In the genomic region with DNA sequence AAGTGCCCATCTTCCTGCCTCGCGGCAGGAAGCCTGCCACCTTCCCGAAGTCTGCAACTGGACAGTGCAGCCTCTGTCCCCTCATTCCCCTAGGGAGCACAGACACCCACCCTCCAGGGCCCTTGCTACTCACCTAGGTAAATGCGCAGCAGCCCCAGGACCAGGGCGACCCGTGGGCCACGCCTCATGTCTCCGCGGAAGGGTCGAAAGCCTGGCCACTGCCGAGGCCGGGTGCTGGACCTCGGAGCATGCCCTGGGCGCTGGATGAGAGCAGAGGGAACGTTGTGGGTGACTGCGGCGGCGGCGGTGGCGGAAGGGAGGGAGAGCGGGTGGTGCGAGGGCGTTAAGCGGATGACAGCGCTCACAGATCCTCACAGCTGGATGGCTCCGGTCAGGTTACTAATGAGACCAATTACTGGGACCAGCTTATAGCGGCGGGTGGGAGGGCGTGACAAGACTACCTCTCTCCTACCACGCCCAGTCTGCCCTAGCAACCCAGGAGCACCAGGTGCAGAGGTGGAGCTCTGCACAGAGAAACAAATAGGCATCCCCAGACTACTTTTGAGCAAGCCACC, we compare ENCODE assay signal across 8 mouse cellular contexts. TPM values are rescaled to one million over a fixed set of nuclear protein-coding genes. Genes with fewer than 3 reads are reported as not detected.
DNase-seq lines count a peak whose midpoint lies in the region; ATAC-seq and TF ChIP-seq lines count a peak whose summit lies in the region.

TSS of gene Cdhr1 (minus strand) at position 392 of the 575 bp plus-strand sequence.

- TF ChIP-seq CTCF in layer of hippocampus, adult 2 months (conservative IDR thresholded peaks at IDR 0.05): no peak
- TF ChIP-seq CTCF in left cerebral cortex, adult 2 months (IDR thresholded peaks at IDR 0.05): no peak

- no peaks in the 10 kb centered on the region for H3K9me3 ChIP-seq in neural tube, embryonic 11.5 days (ENCODE audit: control insufficient read depth, low read length)

- under 1% methylated on average over 22 of the region's 30 CpGs for WGBS in neural tube, embryonic 11.5 days

- ATAC-seq in neural tube, embryonic 11.5 days (ENCODE audit: insufficient read depth, low FRiP score, low TSS enrichment): peak; percentile 67

- intact Hi-C loops in left cerebral cortex, adult 2 months (cut with DNase I): no loop called here

- DNase-seq in layer of hippocampus, adult 2 months (ENCODE audit: low spot score in 2 of 2): no peak
- DNase-seq in layer of hippocampus, adult 9-11 months: no peak
- DNase-seq in frontal cortex, adult 2 months (ENCODE audit: extremely low spot score in 1 of 2, low spot score in 1 of 2): peak in 1 of 2 experiments; percentile 30
- DNase-seq in left cerebral cortex, adult 2 months (ENCODE audit: extremely low spot score in 1 of 2, low spot score in 2 of 2): peak; percentile 22 to 24
- DNase-seq in neural tube, embryonic 11.5 days (ENCODE audit: low spot score): peak; percentile 41
- DNase-seq in testis, postnatal 14 days (ENCODE audit: low spot score): no peak
- DNase-seq in thymus, postnatal 25 days: no peak

- no peaks in the 10 kb centered on the region for H3K36me3 ChIP-seq in neural tube, embryonic 11.5 days (ENCODE audit: control insufficient read depth, insufficient read depth, low read length)

- peak within 1 kb of the TSS; percentile 48 for H3K9ac ChIP-seq in neural tube, embryonic 11.5 days (ENCODE audit: low read length)

- peak within 1 kb of the TSS; percentile 48 for H3K27ac ChIP-seq in layer of hippocampus, adult 2 months
- no peak within 1 kb of the TSS for H3K27ac ChIP-seq in brown adipose tissue, adult 24 weeks (replicated peaks; ENCODE audit: low read depth, low read length)
- H3K27ac ChIP-seq in left cerebral cortex, adult 2 months: no peak within 1 kb of the TSS
- H3K27ac ChIP-seq in neural tube, embryonic 11.5 days (ENCODE audit: low read depth, low read length): no peak within 1 kb of the TSS

- peak within 1 kb of the TSS; percentile 65 for H3K4me2 ChIP-seq in neural tube, embryonic 11.5 days (ENCODE audit: low read depth)

- no peaks in the 10 kb centered on the region for H3K27me3 ChIP-seq in neural tube, embryonic 11.5 days (ENCODE audit: control insufficient read depth, insufficient read depth, low read length)

- H3K4me1 ChIP-seq in brown adipose tissue, adult 24 weeks (ENCODE audit: control insufficient read depth, insufficient read depth, insufficient read length, low read length): 0 out of 2 replicates have a peak, but pooled peaks cover 4% of the 10 kb centered on the region
- peaks cover 2% of the 10 kb centered on the region; the same call in 1 of the 2 replicates for H3K4me1 ChIP-seq in neural tube, embryonic 11.5 days (ENCODE audit: control insufficient read depth, insufficient read depth, low read length)

- H3K4me3 ChIP-seq in layer of hippocampus, adult 2 months: peak within 1 kb of the TSS; percentile 58
- peak within 1 kb of the TSS; percentile 23 for H3K4me3 ChIP-seq in brown adipose tissue, adult 24 weeks (ENCODE audit: insufficient read depth, low read depth, low read length)
- peak within 1 kb of the TSS; percentile 46 for H3K4me3 ChIP-seq in left cerebral cortex, adult 2 months
- peak within 1 kb of the TSS; percentile 33 for H3K4me3 ChIP-seq in neural tube, embryonic 11.5 days (ENCODE audit: low read depth, low read length)

RNA-seq across cellular contexts. Expression of gene Cdhr1, which starts in this region (rescaled TPM):
- 10 to 100 TPM in 1 of 2 experiments, 1 to 10 TPM in 1; 8.5 to 10.1 TPM for total RNA-seq in layer of hippocampus, adult 2 months (2021)
- not detected in 2 replicates for polyA plus RNA-seq in brown adipose tissue, adult 24 weeks (2012; ENCODE audit: insufficient read depth, insufficient read length, missing spikeins)
- 112 and 126 TPM in 2 replicates for polyA plus RNA-seq in frontal cortex, adult 2 months (2012; rRNA removed)
- 10 to 100 TPM; 11.2 to 14.1 TPM for total RNA-seq in left cerebral cortex, adult 2 months (2021)
- 3.5 and 4.8 TPM in 2 replicates for polyA plus RNA-seq in neural tube, embryonic 11.5 days (2014; fragmentation: Nextera tagmentation; extraction: Ambion mirVana)

Comparison
In these comparisons a context has a peak if more than half of its experiments do, and no peak if none do; other contexts are left out.
1. RNA of gene Cdhr1 (polyA plus RNA-seq): 112 to 126 TPM in frontal cortex, adult 2 months; 3.5 to 4.8 TPM in neural tube, embryonic 11.5 days and not detected in brown adipose tissue, adult 24 weeks; every median in the first group is over 10 times any median in the second.
2. DNase-seq: peak in left cerebral cortex, adult 2 months (2 of 2) and neural tube, embryonic 11.5 days (single experiment); none in layer of hippocampus, adult 2 months (0 of 2), layer of hippocampus, adult 9-11 months (single experiment), testis, postnatal 14 days (single experiment) and thymus, postnatal 25 days (single experiment).
3. Peak in every context shown above with its lines, with median percentiles within 50 percentile points of each other: H3K4me3 ChIP-seq.